Comparison of ENCODE assay signal across 19 mouse cellular contexts in genomic region chr19:17160231-17160630, GRCm38 (mm10).
DNase-seq lines count a peak whose midpoint lies in the region; ATAC-seq lines count a peak whose summit lies in the region.
"Had no signal": no experiment of that assay in that cellular context is flagged by ENCODE, and none has a peak within 500 bp of the region (broad histone marks: within the 10 kb centered on the region; RNA-seq: fewer than 3 reads in every experiment).

No protein-coding gene starts in this region.

- H3K4me1 ChIP-seq in midbrain, embryonic 15.5 days: no peaks in the 10 kb centered on the region
- 0 out of 2 replicates have a peak, but pooled peaks cover 3% of the 10 kb centered on the region for H3K4me1 ChIP-seq in midbrain, embryonic 13.5 days (replicated peaks)
- H3K4me1 ChIP-seq in intestine, embryonic 15.5 days (replicated peaks): peaks cover 3% of the 10 kb centered on the region; the same call in 1 of the 2 replicates
- peaks cover 6% of the 10 kb centered on the region; the same call in 1 of the 2 replicates for H3K4me1 ChIP-seq in liver, embryonic 12.5 days
- H3K4me1 ChIP-seq: embryonic facial prominence, embryonic 12.5 days; forebrain, embryonic 13.5 days had no signal

- no peaks in the 10 kb centered on the region for H3K36me3 ChIP-seq in midbrain, embryonic 15.5 days (replicated peaks)
- no peaks in the 10 kb centered on the region for H3K36me3 ChIP-seq in midbrain, embryonic 13.5 days
- no peaks in the 10 kb centered on the region for H3K36me3 ChIP-seq in intestine, embryonic 15.5 days
- H3K36me3 ChIP-seq in liver, embryonic 12.5 days: no peaks in the 10 kb centered on the region
- H3K36me3 ChIP-seq: embryonic facial prominence, embryonic 12.5 days; hindbrain, embryonic 10.5 days; stomach, embryonic 15.5 days had no signal

- H3K4me2 ChIP-seq in midbrain, embryonic 15.5 days: no peak overlapping the region
- no peak overlapping the region for H3K4me2 ChIP-seq in midbrain, embryonic 13.5 days (replicated peaks)
- no peak overlapping the region for H3K4me2 ChIP-seq in intestine, embryonic 15.5 days (replicated peaks)
- H3K4me2 ChIP-seq in liver, embryonic 12.5 days: no peak overlapping the region
- H3K4me2 ChIP-seq: embryonic facial prominence, embryonic 12.5 days; forebrain, embryonic 13.5 days; stomach, embryonic 15.5 days had no signal

- WGBS in midbrain, embryonic 15.5 days: 74% methylated on average over 2 of the region's 2 CpGs
- 70% methylated on average over 2 of the region's 2 CpGs for WGBS in midbrain, embryonic 13.5 days
- WGBS in intestine, embryonic 15.5 days: 93% methylated on average over 2 of the region's 2 CpGs
- WGBS in liver, embryonic 12.5 days (ENCODE audit: insufficient replicate concordance): 61% methylated on average over 2 of the region's 2 CpGs

- H3K27ac ChIP-seq in midbrain, embryonic 15.5 days: no peak overlapping the region
- H3K27ac ChIP-seq in midbrain, embryonic 13.5 days: no peak overlapping the region
- H3K27ac ChIP-seq in intestine, embryonic 15.5 days: no peak overlapping the region
- no peak overlapping the region for H3K27ac ChIP-seq in liver, embryonic 12.5 days
- H3K27ac ChIP-seq: embryonic facial prominence, embryonic 12.5 days; forebrain, embryonic 13.5 days; hindbrain, embryonic 10.5 days; stomach, embryonic 15.5 days had no signal

- H3K27me3 ChIP-seq in midbrain, embryonic 15.5 days (replicated peaks): no peaks in the 10 kb centered on the region
- no peaks in the 10 kb centered on the region for H3K27me3 ChIP-seq in midbrain, embryonic 13.5 days
- H3K27me3 ChIP-seq in intestine, embryonic 15.5 days (replicated peaks): no peaks in the 10 kb centered on the region
- no peaks in the 10 kb centered on the region for H3K27me3 ChIP-seq in liver, embryonic 12.5 days (replicated peaks)
- H3K27me3 ChIP-seq: embryonic facial prominence, embryonic 12.5 days; forebrain, embryonic 13.5 days; stomach, embryonic 15.5 days had no signal

- DNase-seq in cerebellum, adult 11 months: peak; percentile 59
- peak; percentile 86 to 87 for DNase-seq in cerebellum, postnatal 10 days
- DNase-seq in retina, postnatal 7 days (ENCODE audit: low read depth, low spot score): peak; percentile 16
- no peak for DNase-seq in spleen, postnatal 36 days (ENCODE audit: low spot score in 2 of 2)
- DNase-seq: adrenal gland, postnatal 25 days; gastrocnemius, postnatal 14 days; lung, postnatal 10 days; thymus, adult 2 months had no signal

- no peaks in the 10 kb centered on the region for H3K9me3 ChIP-seq in midbrain, embryonic 15.5 days
- no peaks in the 10 kb centered on the region for H3K9me3 ChIP-seq in midbrain, embryonic 13.5 days
- no peaks in the 10 kb centered on the region for H3K9me3 ChIP-seq in intestine, embryonic 15.5 days
- H3K9me3 ChIP-seq in liver, embryonic 12.5 days (replicated peaks): no peaks in the 10 kb centered on the region
- H3K9me3 ChIP-seq: embryonic facial prominence, embryonic 12.5 days; forebrain, embryonic 13.5 days; hindbrain, embryonic 10.5 days; stomach, embryonic 15.5 days had no signal

- peak; percentile 45; the same call in 1 of the 2 replicates for ATAC-seq in midbrain, embryonic 15.5 days (replicated peaks)
- ATAC-seq in midbrain, embryonic 13.5 days: no peak
- ATAC-seq in intestine, embryonic 15.5 days: no peak
- ATAC-seq in liver, embryonic 12.5 days: no peak
- ATAC-seq: activated CD4-positive, CD25-positive, alpha-beta regulatory T cell, adult 4 months; forebrain, embryonic 13.5 days; intestine, postnatal 0 days had no signal

- H3K4me3 ChIP-seq in midbrain, embryonic 15.5 days: no peak overlapping the region
- no peak overlapping the region for H3K4me3 ChIP-seq in midbrain, embryonic 13.5 days (replicated peaks)
- H3K4me3 ChIP-seq in intestine, embryonic 15.5 days (replicated peaks): no peak overlapping the region
- H3K4me3 ChIP-seq in liver, embryonic 12.5 days: no peak overlapping the region
- H3K4me3 ChIP-seq: embryonic facial prominence, embryonic 12.5 days; erythroblast, embryonic 14.5 days; forebrain, embryonic 13.5 days; hindbrain, embryonic 10.5 days; stomach, embryonic 15.5 days had no signal

- no peak overlapping the region for H3K9ac ChIP-seq in midbrain, embryonic 15.5 days
- H3K9ac ChIP-seq in midbrain, embryonic 13.5 days (replicated peaks): no peak overlapping the region
- no peak overlapping the region for H3K9ac ChIP-seq in intestine, embryonic 15.5 days
- no peak overlapping the region for H3K9ac ChIP-seq in liver, embryonic 12.5 days
- H3K9ac ChIP-seq: embryonic facial prominence, embryonic 12.5 days; forebrain, embryonic 13.5 days; stomach, embryonic 15.5 days had no signal

Comparison
In these comparisons a context has a peak if more than half of its experiments do, and no peak if none do; other contexts are left out.
1. DNase-seq: peak in cerebellum, adult 11 months (single experiment), cerebellum, postnatal 10 days (2 of 2) and retina, postnatal 7 days (single experiment); none in spleen, postnatal 36 days (0 of 2).